Mouse (Mus musculus) regulatory T cell (primary cell): ENCODE results near the gene Ptpn4.

Source experiments
- in situ Hi-C: fragments of 300-600 bp; cut with MboI, MseI; formaldehyde crosslinking; loops from one replicate; pipeline ENCODE4 v1.15.1; 2025; ENCODE audit warnings: high pct_unique_total_duplicates

Gene Ptpn4

GRCm38 (mm10) chr1:119807707-119808106 lies 29.7 kb downstream of the Ptpn4 start:
- in situ Hi-C loops, result no loop called here

- in situ Hi-C loops, result no loop called here
Measured at GRCm38 (mm10) chr1:119805984-119806383, 31.4 kb downstream of the Ptpn4 start.

- in situ Hi-C loops, result no loop called here
Measured at GRCm38 (mm10) chr1:119804586-119804985, 32.8 kb downstream of the Ptpn4 start.

GRCm38 (mm10) chr1:119795174-119795573 lies 42.2 kb downstream of the Ptpn4 start:
- in situ Hi-C loops, result no loop called here

- in situ Hi-C loops, result no loop called here
Measured at GRCm38 (mm10) chr1:119794342-119794741, 43.1 kb downstream of the Ptpn4 start.

GRCm38 (mm10) chr1:119790616-119791015 lies 46.8 kb downstream of the Ptpn4 start:
- in situ Hi-C loops, result no loop called here

GRCm38 (mm10) chr1:119775915-119776314 lies 61.5 kb downstream of the Ptpn4 start:
- in situ Hi-C loops, result no loop called here

- in situ Hi-C loops, result no loop called here
Measured at GRCm38 (mm10) chr1:119735692-119736091, 101.7 kb downstream of the Ptpn4 start.

- in situ Hi-C loops, result no loop called here
Measured at GRCm38 (mm10) chr1:119734801-119735200, 102.6 kb downstream of the Ptpn4 start.

GRCm38 (mm10) chr1:119731166-119731565 lies 106.2 kb downstream of the Ptpn4 start:
- in situ Hi-C loops, result no loop called here

- in situ Hi-C loops, result no loop called here
Measured at GRCm38 (mm10) chr1:119713017-119713416, 124.4 kb downstream of the Ptpn4 start.

GRCm38 (mm10) chr1:119706471-119707217 lies 130.8 kb downstream of the Ptpn4 start:
- in situ Hi-C loops, result loop anchor here (10.0 kb wide), 1 partner anchor 232 kb away; no protein-coding TSS in a partner anchor

GRCm38 (mm10) chr1:119696860-119697259 lies 140.6 kb downstream of the Ptpn4 start:
- in situ Hi-C loops, result no loop called here

GRCm38 (mm10) chr1:119685773-119686558 lies 151.4 kb downstream of the Ptpn4 start:
- in situ Hi-C loops, result no loop called here

- in situ Hi-C loops, result no loop called here
Measured at GRCm38 (mm10) chr1:119681663-119682213, 155.7 kb downstream of the Ptpn4 start.

- in situ Hi-C loops, result no loop called here
Measured at GRCm38 (mm10) chr1:119674984-119675383, 162.4 kb downstream of the Ptpn4 start.

- in situ Hi-C loops, result no loop called here
Measured at GRCm38 (mm10) chr1:119666904-119667303, 170.5 kb downstream of the Ptpn4 start.

GRCm38 (mm10) chr1:119654307-119654706 lies 183.1 kb downstream of the Ptpn4 start:
- in situ Hi-C loops, result no loop called here

GRCm38 (mm10) chr1:119650386-119650785 lies 187.0 kb downstream of the Ptpn4 start:
- in situ Hi-C loops, result no loop called here

GRCm38 (mm10) chr1:119649627-119650026 lies 187.8 kb downstream of the Ptpn4 start:
- in situ Hi-C loops, result no loop called here

- in situ Hi-C loops, result no loop called here
Measured at GRCm38 (mm10) chr1:119648205-119649111, 189.0 kb downstream of the Ptpn4 start, which contains the start of gene Epb41l5. Gene Epb41l5, minus strand, starts transcription at chr1:119649000.
